Mouse (Mus musculus) lung, embryonic 15.5 days (tissue): ENCODE results near the gene Cd36. TPM values are rescaled to one million over a fixed set of nuclear protein-coding genes. Genes with fewer than 3 reads are reported as not detected.
"Not testable (repeated sequence)": the region's sequence is repeated elsewhere in the genome, so short reads cannot be mapped to it uniquely, and the experiment has no call there.

ENCODE experiments used
- ATAC-seq: fragments of 200-750 bp; cut with Nextera tagmentation; 2 replicates; pipeline ENCODE4 v1.8.0; 2017; ENCODE audit warnings: moderate number of reproducible peaks, borderline replicate concordance; ENCODE audit not compliant: low FRiP score, low TSS enrichment; ENCODE audit errors: extremely low read depth
- H3K27ac ChIP-seq: fragments of 300-500 bp; sonication (generic); 2 replicates; pipeline ENCODE4 v1.5.1; 2015; ENCODE audit warnings: moderate library complexity, mild to moderate bottlenecking, inconsistent platforms
- H3K27me3 ChIP-seq: fragments of 300-500 bp; sonication (generic); 2 replicates; pipeline ENCODE4 v1.6.1; 2015; ENCODE audit warnings: inconsistent platforms
- H3K36me3 ChIP-seq: fragments of 300-500 bp; sonication (generic); 2 replicates; pipeline ENCODE4 v1.6.1; 2015; ENCODE audit warnings: inconsistent platforms
- H3K4me1 ChIP-seq: fragments of 300-500 bp; sonication (generic); 2 replicates; pipeline ENCODE4 v1.6.1; 2015; ENCODE audit warnings: inconsistent platforms
- H3K4me2 ChIP-seq: fragments of 300-500 bp; sonication (generic); 2 replicates; pipeline ENCODE4 v1.6.1; 2015; ENCODE audit warnings: inconsistent platforms, mild to moderate bottlenecking, moderate library complexity
- H3K4me3 ChIP-seq: fragments of 300-500 bp; sonication (generic); 2 replicates; pipeline ENCODE4 v1.5.1; 2015; ENCODE audit warnings: mild to moderate bottlenecking, inconsistent platforms
- H3K9ac ChIP-seq: fragments of 300-500 bp; sonication (generic); 2 replicates; pipeline ENCODE4 v1.6.1; 2015; ENCODE audit warnings: inconsistent platforms
- H3K9me3 ChIP-seq: fragments of 300-500 bp; sonication (generic); 2 replicates; pipeline ENCODE4 v1.6.1; 2016; ENCODE audit warnings: inconsistent platforms
- WGBS: fragments of 180-500 bp; shearing (Covaris S2); methylation state at CpG from one replicate; pipeline ENCODE4 v1.1.7; 2015; 5-methylcytosine and 5-hydroxymethylcytosine counted together
- polyA plus RNA-seq: library from polyadenylated mRNA; unstranded; fragments of >200 nt; fragmentation: Nextera tagmentation; extraction: Ambion mirVana; gene quantifications from 2 replicates; pipeline ENCODE4 v1.2.1, GENCODE M21; 2015

Cd36 gene
- 17.5 and 23.0 TPM in 2 replicates for polyA plus RNA-seq

DNA sequence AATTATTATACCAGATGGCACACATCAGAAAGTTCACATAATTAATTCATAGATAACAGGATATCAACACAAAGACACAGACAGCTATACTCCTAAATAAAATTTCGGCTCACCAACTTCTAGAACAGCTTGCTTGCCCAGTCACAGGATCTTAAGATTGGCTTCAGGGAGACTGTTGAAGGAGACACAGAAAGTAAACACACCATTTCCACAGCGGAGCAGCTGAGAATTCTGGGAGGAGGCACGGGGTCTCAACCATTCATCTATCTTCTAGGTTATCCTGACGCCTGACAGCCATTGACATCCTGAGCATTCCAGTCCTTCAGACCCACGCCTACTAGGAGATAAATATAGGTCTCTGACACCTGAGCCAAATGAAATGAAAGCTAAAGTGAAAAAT lies at the start of gene Cd36:
Gene Cd36, minus strand, starts transcription at position 204 of the 400 bp plus-strand sequence.
- ATAC-seq: peak; percentile 70; the same call in 1 of the 2 replicates
- Histone ChIP-seq H3K27ac (peak within 1 kb of the TSS; percentile 32), H3K4me3 (no peak within 1 kb of the TSS)

DNA sequence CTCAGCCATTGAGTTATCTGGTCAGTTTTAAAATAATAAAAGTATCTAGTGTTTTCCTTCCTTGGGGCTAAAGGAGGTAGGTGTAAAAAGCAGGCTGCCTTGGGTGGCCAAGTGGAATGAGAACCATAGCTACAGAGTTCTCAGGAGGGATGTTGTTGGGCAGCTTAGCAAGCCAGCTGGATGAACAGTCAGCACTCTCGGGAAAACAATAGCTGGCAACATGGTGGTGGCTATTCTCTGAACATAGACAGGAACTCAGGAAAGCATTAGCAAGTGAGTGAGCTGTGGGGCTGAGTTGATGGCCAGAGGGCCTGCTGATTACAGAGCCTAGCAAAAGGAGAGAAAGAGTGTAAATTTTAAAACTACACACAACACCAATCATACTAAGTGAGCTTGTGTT lies 45.9 kb upstream of the Cd36 start:
- ATAC-seq: no peak
- H3K9ac ChIP-seq: no peak overlapping the region

More for the DNA sequence above, at the start of gene Cd36:
- WGBS: 6% methylated on average over 5 of the region's 5 CpGs
- Histone ChIP-seq H3K9ac (no peak within 1 kb of the TSS), H3K36me3 (no peaks in the 10 kb centered on the region), H3K4me1 (peaks cover 14% of the 10 kb centered on the region), H3K4me2 (peak within 1 kb of the TSS; percentile 9; the same call in 1 of the 2 replicates), H3K27me3 (no peaks in the 10 kb centered on the region), H3K9me3 (no peaks in the 10 kb centered on the region)

DNA sequence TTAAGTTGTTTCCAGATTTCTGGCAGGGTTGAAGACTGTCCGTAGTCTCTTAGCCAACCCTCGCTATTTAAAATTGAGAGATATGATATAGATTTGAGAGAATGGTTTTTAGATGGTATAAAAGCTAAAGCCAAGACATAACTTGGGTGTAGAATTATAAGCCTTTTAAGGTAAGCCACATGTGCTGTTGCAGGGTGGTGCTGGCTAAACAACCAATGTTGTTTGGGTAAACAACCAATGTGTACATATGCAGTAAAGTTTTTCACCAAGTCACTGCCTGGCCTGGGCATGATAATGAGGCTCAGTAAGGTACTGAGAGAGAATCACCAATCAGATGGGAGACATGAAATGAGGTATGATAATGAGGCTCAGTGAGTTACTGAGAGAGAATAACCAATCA lies 43.0 kb upstream of the Cd36 start:
- not testable (repeated sequence) for H3K4me1 ChIP-seq, H3K9me3 ChIP-seq, ATAC-seq, H3K4me3 ChIP-seq, H3K27me3 ChIP-seq, H3K36me3 ChIP-seq, H3K27ac ChIP-seq, H3K4me2 ChIP-seq, H3K9ac ChIP-seq
- WGBS: 97% methylated on average over 2 of the region's 2 CpGs

More for the DNA sequence above, 45.9 kb upstream of the Cd36 start:
- H3K27ac ChIP-seq: no peak overlapping the region
- no peaks in the 10 kb centered on the region for H3K4me1 ChIP-seq
- H3K9me3 ChIP-seq: no peaks in the 10 kb centered on the region
- H3K36me3 ChIP-seq: no peaks in the 10 kb centered on the region
- 46% methylated on average over 1 of the region's 1 CpGs for WGBS
- H3K4me3 ChIP-seq: no peak overlapping the region
- no peak overlapping the region for H3K4me2 ChIP-seq
- H3K27me3 ChIP-seq: no peaks in the 10 kb centered on the region

DNA sequence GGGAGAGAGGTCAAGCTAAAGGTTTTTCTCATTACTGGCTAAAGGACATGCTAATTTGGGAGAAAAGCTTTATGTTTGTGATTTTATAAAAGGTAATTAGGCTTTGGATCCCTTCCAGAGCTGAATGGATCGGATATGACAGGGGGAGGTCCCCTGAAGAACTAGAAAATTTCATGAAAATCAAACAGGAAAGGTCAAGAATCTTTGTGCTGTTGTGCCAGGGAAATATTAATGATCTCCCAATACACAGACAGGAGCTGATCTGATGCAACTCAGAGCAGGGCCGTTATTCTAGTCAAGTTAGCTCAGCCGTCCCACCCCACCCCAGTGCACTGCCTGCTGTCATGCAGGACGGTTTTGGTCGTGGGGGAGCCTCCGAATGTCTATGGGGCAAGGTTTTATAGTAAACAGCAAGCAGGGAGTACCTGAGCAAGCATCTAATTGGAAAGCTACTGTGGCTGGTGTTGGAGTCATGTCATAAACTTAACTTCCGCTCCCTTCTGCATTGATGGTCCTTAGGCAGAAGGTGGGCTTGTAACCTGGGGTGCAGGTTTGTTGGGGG lies 40.5 kb upstream of the Cd36 start:
- H3K27ac ChIP-seq: no peak overlapping the region
- no peak overlapping the region for H3K9ac ChIP-seq
- no peaks in the 10 kb centered on the region for H3K9me3 ChIP-seq
- H3K27me3 ChIP-seq: no peaks in the 10 kb centered on the region
- no peak overlapping the region for H3K4me2 ChIP-seq
- WGBS: 44% methylated on average over 7 of the region's 7 CpGs
- ATAC-seq: peak; percentile 53; the same call in 1 of the 2 replicates
- no peak overlapping the region for H3K4me3 ChIP-seq
- peaks cover 10% of the 10 kb centered on the region; the same call in 1 of the 2 replicates for H3K4me1 ChIP-seq
- no peaks in the 10 kb centered on the region for H3K36me3 ChIP-seq

DNA sequence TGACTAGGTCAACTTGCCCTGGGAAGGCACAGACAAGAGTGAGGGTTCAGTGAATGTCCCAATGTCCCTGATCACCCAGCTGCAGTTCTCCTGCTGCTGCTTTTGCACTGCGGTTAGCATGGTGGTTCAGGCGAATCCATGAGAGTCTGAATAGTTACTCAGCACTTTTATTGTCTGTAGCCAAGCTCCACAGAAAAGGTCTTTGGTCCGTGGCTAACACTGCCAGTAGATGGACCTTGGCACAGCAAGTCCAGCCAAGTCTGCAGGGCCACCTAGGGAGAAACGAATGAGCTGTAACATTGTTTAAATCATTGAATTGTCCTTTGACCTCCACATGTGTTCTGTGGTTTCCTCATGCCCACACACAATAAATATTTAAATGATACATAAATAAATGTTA lies 39.9 kb upstream of the Cd36 start:
- Histone ChIP-seq H3K4me1 (peaks cover 16% of the 10 kb centered on the region), H3K9me3 (no peaks in the 10 kb centered on the region), H3K4me2 (no peak overlapping the region), H3K36me3 (no peaks in the 10 kb centered on the region), H3K27me3 (no peaks in the 10 kb centered on the region), H3K27ac (no peak overlapping the region), H3K9ac (no peak overlapping the region), H3K4me3 (no peak overlapping the region)
- peak; percentile 48; the same call in 1 of the 2 replicates for ATAC-seq
- WGBS: 31% methylated on average over 4 of the region's 4 CpGs

DNA sequence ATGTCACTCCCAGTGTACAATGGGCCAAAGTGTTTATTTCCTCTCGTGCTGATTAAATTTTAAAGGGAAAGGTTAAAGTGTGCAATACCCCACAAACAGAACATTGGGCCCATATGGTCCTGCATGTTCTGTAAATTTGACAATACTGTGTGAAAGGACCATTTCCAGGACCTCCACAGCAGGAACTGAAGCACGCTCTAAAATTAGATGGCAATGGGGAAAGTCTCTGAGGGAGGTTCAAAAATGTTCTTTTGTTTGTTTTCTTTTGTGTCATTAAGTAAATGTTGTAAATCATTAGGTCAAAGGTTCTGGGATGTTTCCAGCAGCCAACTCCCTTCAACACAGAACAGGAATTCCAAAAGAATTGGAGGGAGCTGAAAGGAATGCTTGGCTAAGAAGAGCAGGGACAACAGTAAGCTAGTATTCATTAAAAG lies 35.5 kb upstream of the Cd36 start:
- Histone ChIP-seq H3K27ac (peak overlapping the region; percentile 57), H3K36me3 (no peaks in the 10 kb centered on the region), H3K4me2 (no peak overlapping the region), H3K4me3 (no peak overlapping the region), H3K9me3 (no peaks in the 10 kb centered on the region), H3K4me1 (peaks cover 14% of the 10 kb centered on the region), H3K9ac (no peak overlapping the region), H3K27me3 (no peaks in the 10 kb centered on the region)
- 19% methylated on average over 2 of the region's 2 CpGs for WGBS
- ATAC-seq: peak; percentile 86

DNA sequence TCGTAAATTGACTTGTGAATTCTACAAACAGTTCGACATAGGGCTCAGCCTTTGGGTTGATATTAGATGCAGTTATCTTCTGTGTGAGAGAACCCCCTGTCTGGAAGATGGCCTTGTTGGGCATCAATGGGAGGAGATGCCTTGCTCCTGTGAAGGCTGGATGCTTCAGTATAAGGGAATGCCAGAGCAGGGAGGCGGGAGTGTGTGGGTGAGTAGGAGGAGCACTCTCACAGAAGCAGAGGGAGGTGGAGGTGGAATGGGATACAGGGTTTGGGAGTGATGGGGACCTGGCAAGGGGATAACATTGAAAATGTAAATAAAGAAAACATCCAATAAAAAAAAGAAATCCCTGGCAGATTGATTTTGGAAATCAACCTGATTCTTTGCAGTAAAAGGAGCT lies 35.0 kb upstream of the Cd36 start:
- Histone ChIP-seq H3K27ac (peak overlapping the region; percentile 57; the same call in 1 of the 2 replicates), H3K4me1 (peaks cover 12% of the 10 kb centered on the region), H3K9me3 (no peaks in the 10 kb centered on the region), H3K36me3 (no peaks in the 10 kb centered on the region), H3K27me3 (no peaks in the 10 kb centered on the region), H3K9ac (no peak overlapping the region), H3K4me2 (no peak overlapping the region), H3K4me3 (no peak overlapping the region)
- ATAC-seq: peak; percentile 44; the same call in 1 of the 2 replicates
- 75% methylated on average over 3 of the region's 3 CpGs for WGBS

DNA sequence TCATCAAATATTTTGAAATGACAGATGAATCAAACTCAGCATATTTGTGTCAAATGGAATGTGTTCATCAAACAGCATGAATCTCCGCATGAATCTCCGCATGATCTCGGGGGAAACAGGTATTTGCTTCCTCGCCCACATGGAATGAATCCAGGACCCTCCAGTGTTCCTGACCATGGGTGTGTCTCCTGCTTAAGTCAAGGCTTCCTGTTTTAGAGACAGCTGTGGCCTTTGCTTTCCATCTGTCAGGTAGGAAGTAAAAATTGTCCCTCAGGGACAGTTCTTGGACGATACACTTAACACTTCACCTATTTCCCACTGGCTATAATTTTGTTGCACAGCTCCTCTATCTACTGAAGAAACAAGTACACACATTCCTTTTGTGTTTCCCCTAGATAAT lies 30.4 kb upstream of the Cd36 start:
- WGBS: 61% methylated on average over 5 of the region's 5 CpGs
- no peak for ATAC-seq
- H3K36me3 ChIP-seq: no peaks in the 10 kb centered on the region
- H3K9me3 ChIP-seq: no peaks in the 10 kb centered on the region
- H3K27me3 ChIP-seq: no peaks in the 10 kb centered on the region
- H3K4me2 ChIP-seq: no peak overlapping the region
- H3K27ac ChIP-seq: no peak overlapping the region
- no peak overlapping the region for H3K9ac ChIP-seq
- peaks cover 5% of the 10 kb centered on the region; the same call in 1 of the 2 replicates for H3K4me1 ChIP-seq
- H3K4me3 ChIP-seq: no peak overlapping the region

DNA sequence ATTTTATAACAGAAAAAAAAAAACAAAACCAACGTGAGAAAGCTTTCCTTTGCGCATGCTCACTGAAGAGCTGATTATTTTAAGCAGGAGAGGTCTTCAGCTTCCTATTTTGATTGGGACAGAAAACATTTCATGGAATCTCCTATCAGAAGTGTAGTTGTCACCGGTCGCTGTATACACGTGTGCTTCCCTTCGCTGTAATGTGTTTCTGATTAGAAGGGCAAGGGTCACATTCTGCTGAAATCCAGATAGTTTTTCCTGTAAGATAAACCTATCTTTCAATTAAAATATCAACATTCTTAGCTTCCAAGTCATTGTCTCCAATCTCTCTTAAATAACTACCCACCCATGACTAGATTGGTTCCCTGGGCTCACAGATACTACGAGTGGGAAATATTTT lies 16.2 kb upstream of the Cd36 start:
- Histone ChIP-seq H3K4me2 (no peak overlapping the region), H3K27me3 (no peaks in the 10 kb centered on the region), H3K4me1 (no peaks in the 10 kb centered on the region), H3K9me3 (no peaks in the 10 kb centered on the region), H3K27ac (no peak overlapping the region), H3K36me3 (no peaks in the 10 kb centered on the region), H3K4me3 (no peak overlapping the region), H3K9ac (no peak overlapping the region)
- ATAC-seq: no peak
- WGBS: 43% methylated on average over 7 of the region's 7 CpGs

DNA sequence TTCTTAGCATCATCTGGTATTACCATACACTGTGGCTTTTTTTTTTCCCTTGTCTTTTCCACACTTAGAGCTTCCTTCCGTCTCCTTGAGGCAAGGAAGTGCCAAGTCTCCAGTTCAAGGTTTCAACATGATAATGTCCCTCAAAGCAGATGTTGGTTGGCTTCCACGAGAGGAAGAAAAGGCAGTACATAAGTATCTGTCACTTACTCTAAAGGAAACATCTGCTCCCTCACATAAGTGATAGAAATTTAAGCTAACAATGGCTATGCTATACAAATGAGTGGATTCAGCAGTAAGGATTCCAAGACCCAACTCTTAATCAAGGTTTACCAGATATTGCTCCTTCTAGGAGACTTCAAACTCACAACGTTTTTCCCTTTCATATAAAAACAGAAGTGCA lies 10.3 kb upstream of the Cd36 start:
- H3K4me2 ChIP-seq: no peak overlapping the region
- no peak overlapping the region for H3K9ac ChIP-seq
- no peaks in the 10 kb centered on the region for H3K36me3 ChIP-seq
- ATAC-seq: no peak
- no peaks in the 10 kb centered on the region for H3K27me3 ChIP-seq
- 0 out of 2 replicates have a peak overlapping the region, but pooled peaks have one; percentile 31 for H3K27ac ChIP-seq
- no peak overlapping the region for H3K4me3 ChIP-seq
- no peaks in the 10 kb centered on the region for H3K4me1 ChIP-seq
- no peaks in the 10 kb centered on the region for H3K9me3 ChIP-seq
- 28% methylated on average over 3 of the region's 3 CpGs for WGBS

DNA sequence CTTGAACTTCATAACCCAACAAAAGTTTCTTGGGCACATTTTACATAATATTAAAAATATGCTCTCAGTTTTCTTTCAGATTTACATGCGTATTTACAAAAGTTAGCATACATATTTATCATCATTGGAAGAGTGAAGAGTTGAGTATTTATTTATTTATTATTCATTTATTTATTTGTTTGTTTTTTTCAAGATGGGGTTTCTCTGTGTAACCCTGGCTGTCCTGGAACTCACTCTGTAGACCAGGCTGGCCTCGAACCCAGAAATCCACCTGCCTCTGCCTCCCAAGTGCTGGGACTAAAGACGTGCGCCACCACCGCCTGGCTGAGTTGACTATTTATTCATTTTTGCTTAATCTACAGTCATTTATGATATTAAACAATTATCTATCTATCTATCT lies 9.0 kb upstream of the Cd36 start:
- ATAC-seq, H3K27ac ChIP-seq, H3K9ac ChIP-seq, H3K4me3 ChIP-seq, H3K4me1 ChIP-seq, H3K36me3 ChIP-seq, H3K27me3 ChIP-seq, H3K4me2 ChIP-seq, H3K9me3 ChIP-seq: not testable (repeated sequence)
- WGBS: 94% methylated on average over 5 of the region's 5 CpGs

DNA sequence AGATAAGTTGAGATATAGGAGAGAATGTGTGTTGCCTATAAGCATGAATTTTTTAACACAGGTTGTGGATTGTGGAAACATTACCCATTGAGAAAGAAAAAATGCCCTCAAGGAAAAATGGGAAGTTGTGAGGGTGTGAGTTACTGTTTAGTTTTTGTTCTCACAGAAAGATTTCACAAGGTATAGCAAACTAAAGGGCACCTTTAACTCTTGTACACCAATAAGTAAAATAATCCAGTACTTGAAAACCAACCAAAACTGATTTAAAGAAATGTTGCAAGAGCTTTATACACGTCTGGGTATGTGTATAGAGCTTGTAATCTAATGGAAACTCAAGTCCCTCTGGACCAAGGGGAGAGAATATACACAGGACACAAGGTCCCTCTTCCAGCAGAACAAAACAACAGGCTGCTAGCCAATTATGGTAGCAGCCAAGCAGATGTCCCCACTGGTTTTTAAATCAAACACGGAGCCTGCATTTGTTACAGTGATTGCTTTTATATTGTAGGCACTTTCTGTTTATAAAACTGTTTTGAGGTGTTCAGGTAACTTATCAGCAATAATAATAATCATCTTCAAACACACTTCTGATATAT lies 5.1 kb upstream of the Cd36 start:
- Histone ChIP-seq H3K9ac (no peak overlapping the region), H3K9me3 (no peaks in the 10 kb centered on the region), H3K36me3 (no peaks in the 10 kb centered on the region), H3K27me3 (no peaks in the 10 kb centered on the region), H3K4me3 (no peak overlapping the region), H3K27ac (no peak overlapping the region), H3K4me1 (peaks cover 5% of the 10 kb centered on the region), H3K4me2 (no peak overlapping the region)
- no peak for ATAC-seq
- WGBS: 56% methylated on average over 2 of the region's 2 CpGs
